Mouse (Mus musculus) heart, embryonic 10.5 days (tissue): Measurements from ENCODE around the gene Plcg2. TPM values are rescaled to one million over a fixed set of nuclear protein-coding genes. Genes with fewer than 3 reads are reported as not detected.

Source experiments
- DNase-seq: peaks from one replicate; pipeline ENCODE4 v3.0.0-alpha.2; 2017; ENCODE audit warnings: low spot score
- H3K27ac ChIP-seq: fragments of 300-500 bp; sonication (generic); 2 replicates; pipeline ENCODE4 v1.5.1; 2016; ENCODE audit warnings: mild to moderate bottlenecking
- H3K27me3 ChIP-seq: fragments of 300-500 bp; sonication (generic); 2 replicates; pipeline ENCODE4 v1.6.1; 2016; ENCODE audit warnings: mild to moderate bottlenecking; ENCODE audit not compliant: poor library complexity, insufficient read depth, severe bottlenecking
- H3K36me3 ChIP-seq: fragments of 300-500 bp; sonication (generic); 2 replicates; pipeline ENCODE4 v1.6.1; 2016; ENCODE audit warnings: mild to moderate bottlenecking, moderate library complexity
- H3K4me1 ChIP-seq: fragments of 300-500 bp; sonication (generic); 2 replicates; pipeline ENCODE4 v1.6.1; 2016; ENCODE audit warnings: mild to moderate bottlenecking
- H3K4me3 ChIP-seq: fragments of 300-500 bp; sonication (generic); 2 replicates; pipeline ENCODE4 v1.5.1; 2016; ENCODE audit warnings: mild to moderate bottlenecking, moderate library complexity
- H3K9me3 ChIP-seq: fragments of 300-500 bp; sonication (generic); 2 replicates; pipeline ENCODE4 v1.6.1; 2016; ENCODE audit warnings: mild to moderate bottlenecking, moderate library complexity
- WGBS: fragments of 180-500 bp; shearing (Covaris S2); methylation state at CpG from one replicate; pipeline ENCODE4 v1.1.7; 2016; 5-methylcytosine and 5-hydroxymethylcytosine counted together
- polyA plus RNA-seq: library from polyadenylated mRNA; unstranded; fragments of >200 nt; fragmentation: Nextera tagmentation; extraction: Ambion mirVana; gene quantifications from 2 replicates; pipeline ENCODE4 v1.2.1, GENCODE M21; 2016

The Plcg2 gene
- polyA plus RNA-seq, 1 experiment from 2014 or later = 6.8 TPM

DNA sequence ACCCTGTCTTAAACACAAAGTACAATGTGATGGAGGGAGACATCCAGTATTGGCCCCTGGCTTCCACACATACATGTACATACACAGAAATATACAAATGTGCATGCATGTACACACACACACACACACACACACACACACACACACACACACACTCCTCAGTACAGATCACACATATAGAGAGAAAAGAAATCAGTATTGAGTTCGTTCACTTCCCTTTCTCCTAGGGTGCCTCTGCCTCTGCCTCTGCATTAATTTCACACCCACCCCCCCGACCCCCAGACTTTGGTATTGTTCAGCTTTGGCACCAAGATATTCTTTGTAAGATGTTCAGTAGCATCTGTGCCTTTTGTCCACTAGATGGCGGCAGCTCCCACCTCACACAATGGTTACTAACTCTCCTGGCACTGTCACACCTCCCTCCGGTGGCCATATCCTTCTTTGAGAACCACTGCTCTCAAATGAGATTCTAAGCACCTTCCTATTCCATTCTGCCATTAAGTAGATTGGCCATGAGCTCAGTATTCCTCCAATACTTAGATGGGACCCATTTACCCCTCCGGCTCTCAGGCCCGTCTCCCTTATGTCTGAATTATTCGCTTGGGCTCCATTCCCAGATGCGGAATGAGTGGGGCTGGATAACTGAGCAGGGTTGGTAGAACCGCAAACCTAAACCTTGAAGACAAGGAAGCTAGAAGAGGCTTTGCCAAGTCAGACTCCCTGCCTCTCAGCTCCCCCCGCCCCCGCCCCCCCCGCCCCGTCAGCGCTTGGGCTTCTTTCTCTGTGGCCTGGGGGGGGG, 128.1 kb downstream of the Plcg2 start:
- Histone ChIP-seq H3K27me3 (peaks cover 7% of the 10 kb centered on the region; the same call in 1 of the 2 replicates), H3K36me3 (0 out of 2 replicates have a peak, but pooled peaks cover 3% of the 10 kb centered on the region), H3K4me3 (no peak overlapping the region), H3K27ac (no peak overlapping the region), H3K4me1 (no peaks in the 10 kb centered on the region), H3K9me3 (0 out of 2 replicates have a peak, but pooled peaks cover 6% of the 10 kb centered on the region)
- DNase-seq = no peak
- 70% methylated on average over 14 of the region's 14 CpGs for WGBS

- H3K27ac ChIP-seq = no peak overlapping the region
- H3K9me3 ChIP-seq = 0 out of 2 replicates have a peak, but pooled peaks cover 6% of the 10 kb centered on the region
- H3K27me3 ChIP-seq = peaks cover 7% of the 10 kb centered on the region; the same call in 1 of the 2 replicates
- no peak overlapping the region for H3K4me3 ChIP-seq
- no peaks in the 10 kb centered on the region for H3K4me1 ChIP-seq
- no peak for DNase-seq
- WGBS = 67% methylated on average over 9 of the region's 9 CpGs
- H3K36me3 ChIP-seq = 0 out of 2 replicates have a peak, but pooled peaks cover 3% of the 10 kb centered on the region
These were observed 129.0 kb downstream of the Plcg2 start for GRCm38 (mm10) chr8:117627096-117627495.

DNA sequence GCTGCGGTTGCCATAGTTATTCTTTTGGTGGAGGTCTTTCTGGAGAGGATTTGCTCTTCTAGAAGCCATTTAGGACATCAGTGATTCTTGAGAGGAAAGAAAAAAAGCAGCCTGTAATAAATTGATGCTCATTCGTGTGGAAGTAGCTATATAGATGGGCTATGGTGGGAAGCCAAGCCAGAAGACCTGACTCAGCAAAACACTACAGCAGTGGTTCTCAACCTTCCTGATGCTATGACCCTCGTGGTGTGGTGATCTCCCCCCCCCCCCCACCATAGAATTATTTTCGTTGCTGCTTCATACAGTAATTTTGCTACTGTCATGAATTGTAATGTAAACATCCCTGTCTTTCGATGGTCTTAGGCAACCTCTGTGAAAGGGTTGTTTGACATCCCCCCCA, 134.4 kb downstream of the Plcg2 start:
- Histone ChIP-seq H3K27ac (no peak overlapping the region), H3K36me3 (no peaks in the 10 kb centered on the region), H3K4me3 (no peak overlapping the region), H3K4me1 (no peaks in the 10 kb centered on the region), H3K27me3 (no peaks in the 10 kb centered on the region), H3K9me3 (no peaks in the 10 kb centered on the region)
- DNase-seq = no peak
- 75% methylated on average over 5 of the region's 5 CpGs for WGBS

DNA sequence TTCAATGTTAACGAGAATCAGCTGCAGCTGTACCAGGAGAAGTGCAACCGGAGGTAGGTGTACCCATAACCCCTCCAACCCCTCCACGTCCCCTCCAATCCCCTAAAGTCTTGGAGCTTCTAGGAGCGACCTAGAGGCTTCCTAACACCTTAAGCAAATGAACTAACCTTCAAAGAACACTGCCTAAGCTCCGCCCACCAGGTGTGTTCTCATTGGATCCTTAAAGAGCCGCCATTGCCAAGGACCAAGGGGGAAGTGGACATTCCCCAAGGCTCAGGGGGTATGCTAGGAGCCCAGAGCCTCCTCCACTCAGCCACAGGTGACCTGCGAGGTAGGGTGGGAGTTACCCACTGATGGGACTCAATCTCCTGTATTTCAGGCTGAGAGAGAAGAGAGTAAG, 136.3 kb downstream of the Plcg2 start:
- Histone ChIP-seq H3K27me3 (no peaks in the 10 kb centered on the region), H3K4me3 (no peak overlapping the region), H3K27ac (no peak overlapping the region), H3K9me3 (no peaks in the 10 kb centered on the region), H3K4me1 (no peaks in the 10 kb centered on the region), H3K36me3 (no peaks in the 10 kb centered on the region)
- 85% methylated on average over 7 of the region's 7 CpGs for WGBS
- no peak for DNase-seq

DNA sequence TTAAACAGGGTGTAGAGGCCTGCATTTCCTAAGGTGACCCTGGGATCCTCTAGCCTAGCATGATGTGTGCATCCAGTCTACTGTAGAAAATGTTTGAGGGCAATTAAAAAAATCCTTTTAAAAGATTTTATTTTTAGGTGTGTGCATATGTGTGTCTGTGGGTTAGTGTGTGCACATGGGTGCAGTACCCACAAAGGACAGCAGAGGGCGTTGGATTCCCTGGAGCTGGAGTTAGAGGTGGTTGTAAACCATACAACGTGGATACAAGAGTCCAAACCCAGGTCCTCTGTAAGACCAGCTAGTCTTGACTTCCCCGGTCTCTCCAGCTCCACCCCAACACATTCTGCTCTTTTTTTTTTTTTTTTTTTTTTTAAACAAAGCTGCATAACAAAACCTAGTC, 139.4 kb downstream of the Plcg2 start:
- H3K36me3 ChIP-seq = no peaks in the 10 kb centered on the region
- H3K27ac ChIP-seq = no peak overlapping the region
- no peak overlapping the region for H3K4me3 ChIP-seq
- H3K9me3 ChIP-seq = no peaks in the 10 kb centered on the region
- 62% methylated on average over 3 of the region's 3 CpGs for WGBS
- H3K27me3 ChIP-seq = no peaks in the 10 kb centered on the region
- no peak for DNase-seq
- no peaks in the 10 kb centered on the region for H3K4me1 ChIP-seq

- no peaks in the 10 kb centered on the region for H3K4me1 ChIP-seq
- no peak for DNase-seq
- H3K36me3 ChIP-seq = no peaks in the 10 kb centered on the region
- 92% methylated on average over 9 of the region's 9 CpGs for WGBS
- H3K9me3 ChIP-seq = no peaks in the 10 kb centered on the region
- no peaks in the 10 kb centered on the region for H3K27me3 ChIP-seq
- H3K4me3 ChIP-seq = no peak overlapping the region
- no peak overlapping the region for H3K27ac ChIP-seq
These were observed 141.5 kb downstream of the Plcg2 start for GRCm38 (mm10) chr8:117639631-117640030.

GRCm38 (mm10) chr8:117645486-117645885, 147.4 kb downstream of the Plcg2 start:
- Histone ChIP-seq H3K9me3 (no peaks in the 10 kb centered on the region), H3K27ac (no peak overlapping the region), H3K27me3 (no peaks in the 10 kb centered on the region), H3K4me1 (no peaks in the 10 kb centered on the region), H3K36me3 (no peaks in the 10 kb centered on the region), H3K4me3 (no peak overlapping the region)
- no peak for DNase-seq
- WGBS = 52% methylated on average over 5 of the region's 5 CpGs

DNA sequence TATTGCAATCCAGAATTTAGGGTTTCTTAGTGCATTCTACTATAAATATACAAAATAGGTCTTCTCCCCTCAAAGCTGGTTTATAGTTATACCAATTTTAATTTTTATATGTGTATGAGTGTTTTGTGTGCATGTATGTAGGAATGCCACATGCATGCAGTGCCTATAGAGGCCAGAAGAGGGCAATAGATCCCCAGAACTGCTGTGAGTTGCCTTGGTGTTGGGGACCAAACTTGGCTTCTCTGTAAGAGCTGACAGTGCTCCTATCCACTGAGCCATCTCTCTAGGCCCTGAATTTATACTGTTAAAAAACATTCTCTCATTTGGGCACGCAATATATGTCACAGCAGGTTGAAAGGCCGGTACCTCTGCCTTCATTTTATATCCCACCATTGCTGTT, 147.9 kb downstream of the Plcg2 start:
- WGBS = 45% methylated on average over 2 of the region's 2 CpGs
- no peak overlapping the region for H3K4me3 ChIP-seq
- no peak for DNase-seq

GRCm38 (mm10) chr8:117646440-117646839, 148.3 kb downstream of the Plcg2 start:
- H3K4me1 ChIP-seq = no peaks in the 10 kb centered on the region
- H3K27ac ChIP-seq = no peak overlapping the region
- H3K36me3 ChIP-seq = no peaks in the 10 kb centered on the region
- H3K27me3 ChIP-seq = no peaks in the 10 kb centered on the region
- no peaks in the 10 kb centered on the region for H3K9me3 ChIP-seq
- DNase-seq = no peak
- H3K4me3 ChIP-seq = no peak overlapping the region
- WGBS = 64% methylated on average over 5 of the region's 5 CpGs

More for the DNA sequence above, 147.9 kb downstream of the Plcg2 start:
- no peaks in the 10 kb centered on the region for H3K27me3 ChIP-seq
- H3K9me3 ChIP-seq = no peaks in the 10 kb centered on the region
- no peaks in the 10 kb centered on the region for H3K36me3 ChIP-seq
- no peak overlapping the region for H3K27ac ChIP-seq
- H3K4me1 ChIP-seq = no peaks in the 10 kb centered on the region

DNA sequence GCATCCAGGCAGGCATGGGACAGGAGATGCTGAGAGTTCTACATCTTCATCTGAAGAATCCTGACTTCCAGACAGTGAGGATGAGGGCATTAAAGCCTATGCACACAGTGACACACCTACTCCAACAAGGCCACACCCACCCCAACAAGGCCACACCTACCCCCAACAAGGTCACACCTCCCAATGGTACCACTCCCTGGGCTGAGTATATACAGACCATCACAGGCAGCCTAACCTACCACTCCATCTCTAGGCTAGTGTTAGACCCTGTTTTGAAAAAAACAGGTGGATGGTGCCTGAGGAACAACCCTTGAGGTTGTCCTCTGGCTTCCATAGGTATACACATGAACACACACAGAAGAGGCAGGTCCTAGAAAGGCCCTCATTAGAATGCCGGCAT, 154.2 kb downstream of the Plcg2 start:
- 90% methylated on average over 1 of the region's 1 CpGs for WGBS
- no peak overlapping the region for H3K4me3 ChIP-seq
- H3K36me3 ChIP-seq = no peaks in the 10 kb centered on the region
- no peaks in the 10 kb centered on the region for H3K4me1 ChIP-seq
- no peak for DNase-seq
- H3K9me3 ChIP-seq = no peaks in the 10 kb centered on the region
- no peaks in the 10 kb centered on the region for H3K27me3 ChIP-seq
- H3K27ac ChIP-seq = no peak overlapping the region

DNA sequence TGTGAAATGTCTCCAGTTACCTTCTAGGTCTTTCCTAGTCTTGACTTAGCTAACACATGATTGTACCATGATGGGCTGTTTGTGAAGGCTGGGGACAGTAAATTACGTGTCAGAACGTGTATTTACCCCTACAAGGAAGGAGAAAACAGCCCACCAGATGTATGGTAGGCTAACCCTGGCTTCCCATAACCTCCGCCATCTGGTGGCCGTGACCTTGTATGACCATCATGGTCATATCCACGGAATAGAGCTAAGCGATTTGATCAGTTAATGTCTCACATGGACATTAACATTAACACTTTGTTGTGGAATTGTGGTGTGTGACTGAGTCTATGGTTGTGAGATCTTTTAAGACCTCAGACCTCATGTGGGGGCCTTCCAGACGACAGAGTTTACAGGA, 160.9 kb downstream of the Plcg2 start:
- no peak overlapping the region for H3K27ac ChIP-seq
- DNase-seq = no peak
- WGBS = 74% methylated on average over 7 of the region's 7 CpGs

GRCm38 (mm10) chr8:117660358-117661031, 162.4 kb downstream of the Plcg2 start:
- 0 out of 2 replicates have a peak overlapping the region, but pooled peaks have one; percentile 9 for H3K4me3 ChIP-seq
- no peaks in the 10 kb centered on the region; the same call in 1 of the 2 replicates for H3K36me3 ChIP-seq
- H3K27ac ChIP-seq = peak overlapping the region; percentile 67
- peaks cover 14% of the 10 kb centered on the region for H3K4me1 ChIP-seq
- H3K27me3 ChIP-seq = no peaks in the 10 kb centered on the region
- WGBS = 33% methylated on average over 11 of the region's 11 CpGs
- H3K9me3 ChIP-seq = no peaks in the 10 kb centered on the region
- peak; percentile 85 for DNase-seq

More for the DNA sequence above, 160.9 kb downstream of the Plcg2 start:
- Histone ChIP-seq H3K27me3 (no peaks in the 10 kb centered on the region), H3K36me3 (no peaks in the 10 kb centered on the region; the same call in 1 of the 2 replicates), H3K4me3 (no peak overlapping the region), H3K4me1 (peaks cover 14% of the 10 kb centered on the region), H3K9me3 (no peaks in the 10 kb centered on the region)
